Mouse (Mus musculus): ENCODE data around the gene Tmem178.

DNA sequence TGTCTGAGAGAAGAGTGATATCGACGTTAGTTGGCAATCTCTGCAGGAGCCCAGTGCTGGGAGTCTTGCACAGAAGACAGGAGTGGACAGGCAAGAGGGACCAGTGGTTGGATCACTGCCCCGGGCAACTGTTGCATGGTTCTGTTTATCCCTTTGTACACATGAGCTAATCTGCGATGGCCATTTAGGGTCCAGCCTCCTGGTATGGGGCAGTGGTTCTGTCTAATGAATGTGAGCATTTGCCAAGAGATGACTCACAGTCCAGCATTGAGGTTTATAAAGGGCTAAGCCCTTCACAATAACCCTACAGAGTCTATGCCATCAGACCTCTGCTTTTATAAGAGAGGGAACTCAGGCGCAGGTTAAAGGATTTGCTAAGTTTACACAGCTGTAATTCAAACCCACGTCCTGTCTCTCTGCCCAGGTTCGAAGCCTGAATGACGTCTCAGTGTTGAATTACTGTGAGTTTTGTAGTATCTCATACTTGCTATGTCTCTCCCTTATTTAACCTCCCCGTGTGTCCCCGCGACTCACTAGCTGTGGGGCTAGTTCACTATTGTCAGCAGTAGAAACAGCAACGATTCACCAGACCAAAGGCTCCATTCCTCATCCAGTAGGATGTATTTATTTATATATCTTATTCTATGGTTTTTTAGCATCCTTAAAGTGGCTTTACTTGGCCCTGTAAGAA is 37.4 kb downstream of the Tmem178 start:
- no peak for TF ChIP-seq EP300 (IDR thresholded peaks at IDR 0.05; ENCODE audit: low read depth in 1 of 2, low read length in 2 of 2)
- no peak for TF ChIP-seq POLR2A (IDR thresholded peaks at IDR 0.05; ENCODE audit: control insufficient read depth in 1 of 2, insufficient read depth in 1 of 2, low read depth in 1 of 2, low read length in 2 of 2, poor library complexity in 1 of 2)
- TF ChIP-seq CTCF (IDR thresholded peaks at IDR 0.05 in 2 of 3, conservative IDR thresholded peaks at IDR 0.05 in 1 of 3; ENCODE audit: control insufficient read depth in 1 of 3, insufficient read depth in 1 of 3, low read depth in 2 of 3, low read length in 3 of 3, poor library complexity in 1 of 3, severe bottlenecking in 1 of 3): no peak
- TF ChIP-seq MYC (IDR thresholded peaks at IDR 0.05; ENCODE audit: low read depth, low read length): no peak

Data from MEL (cell line).